Mouse (Mus musculus): ENCODE data around the gene Nle1. TPM values are rescaled to one million over a fixed set of nuclear protein-coding genes. Genes with fewer than 3 reads are reported as not detected.

Gene Nle1
- polyA plus RNA-seq, 1 experiment from 2014 or later, result 33.9 TPM

Other genes with a start within 250 kb of the Nle1 start
- gene Cct6b, start 144.1 kb downstream of the Nle1 start, polyA plus RNA-seq (2016; fragmentation: Nextera tagmentation; extraction: Ambion mirVana), result 0.42 and 0.50 TPM in 2 replicates
- gene Zfp830, start 144.1 kb downstream of the Nle1 start, polyA plus RNA-seq (2016; fragmentation: Nextera tagmentation; extraction: Ambion mirVana), result 34.8 and 36.0 TPM in 2 replicates
- gene Lig3, start 127.3 kb downstream of the Nle1 start, polyA plus RNA-seq (2016; fragmentation: Nextera tagmentation; extraction: Ambion mirVana), result 46.1 and 52.8 TPM in 2 replicates
- 7.9 and 8.9 TPM in 2 replicates for gene Rffl, start 37.2 kb downstream of the Nle1 start, polyA plus RNA-seq (2016; fragmentation: Nextera tagmentation; extraction: Ambion mirVana)
- 12.8 and 14.1 TPM in 2 replicates for gene Rad51d, start 17.8 kb downstream of the Nle1 start, polyA plus RNA-seq (2016; fragmentation: Nextera tagmentation; extraction: Ambion mirVana)
- gene Fndc8, start 16.3 kb downstream of the Nle1 start, polyA plus RNA-seq (2016; fragmentation: Nextera tagmentation; extraction: Ambion mirVana), result 0.27 and 0.64 TPM in 2 replicates
- 0.89 and 0.93 TPM in 2 replicates for gene Unc45b, start 2.1 kb upstream of the Nle1 start, polyA plus RNA-seq (2016; fragmentation: Nextera tagmentation; extraction: Ambion mirVana)
- gene Slfn5, start 42.9 kb upstream of the Nle1 start, polyA plus RNA-seq (2016; fragmentation: Nextera tagmentation; extraction: Ambion mirVana), result 0.80 and 0.83 TPM in 2 replicates
- 9.3 and 10.6 TPM in 2 replicates for gene Slfn9, start 83.4 kb upstream of the Nle1 start, polyA plus RNA-seq (2016; fragmentation: Nextera tagmentation; extraction: Ambion mirVana)
- gene Slfn8, start 112.4 kb upstream of the Nle1 start, polyA plus RNA-seq (2016; fragmentation: Nextera tagmentation; extraction: Ambion mirVana), result 0.25 and 0.46 TPM in 2 replicates
- gene Slfn2, start 156.7 kb upstream of the Nle1 start, polyA plus RNA-seq (2016; fragmentation: Nextera tagmentation; extraction: Ambion mirVana), result 1.4 and 1.6 TPM in 2 replicates
- not detected in 2 replicates for gene Slfn1, start 208.4 kb upstream of the Nle1 start, polyA plus RNA-seq (2016; fragmentation: Nextera tagmentation; extraction: Ambion mirVana)